Mouse (Mus musculus) brain, adult 2 months (tissue): ENCODE data around the gene Hoxa6.

Experiments
- DNase-seq: peaks from one replicate; pipeline ENCODE4 v3.0.0; 2011; ENCODE audit warnings: low read depth, low spot score

The Hoxa6 gene

GRCm38 (mm10) chr6:52164626-52165440 is 43.7 kb downstream of the Hoxa6 start, which contains the start of gene Hoxa2:
Hoxa2 (minus strand) TSS chr6:52164831.
- no peak for DNase-seq

DNA sequence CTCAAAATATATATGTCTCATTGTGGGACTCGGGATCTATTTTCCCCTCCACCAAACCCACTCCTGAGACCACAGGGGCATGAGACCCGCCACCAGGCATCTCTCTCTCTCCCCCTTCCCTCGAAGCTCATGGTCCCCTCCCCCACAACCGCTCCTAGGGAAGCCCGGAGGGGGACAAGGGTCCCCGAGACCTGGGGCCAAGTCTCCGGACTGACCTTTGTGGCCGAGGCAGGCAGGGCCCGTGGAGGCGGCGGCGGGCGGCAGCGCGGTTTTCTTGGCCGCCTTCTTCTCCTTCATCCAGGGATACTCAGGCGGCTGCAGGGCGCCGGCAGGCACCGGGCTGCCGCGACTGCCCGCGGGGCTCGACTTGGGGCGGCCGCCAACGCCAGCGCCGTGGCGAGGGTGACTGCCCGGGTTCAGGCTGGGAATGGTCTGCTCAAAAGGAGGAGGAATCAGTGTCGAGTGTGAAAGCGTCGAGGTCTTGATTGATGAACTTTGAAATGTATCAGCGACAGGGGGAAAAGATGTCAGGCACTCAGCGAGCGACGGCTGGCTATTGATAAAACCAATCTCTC is 44.4 kb downstream of the Hoxa6 start:
- DNase-seq, result no peak

DNA sequence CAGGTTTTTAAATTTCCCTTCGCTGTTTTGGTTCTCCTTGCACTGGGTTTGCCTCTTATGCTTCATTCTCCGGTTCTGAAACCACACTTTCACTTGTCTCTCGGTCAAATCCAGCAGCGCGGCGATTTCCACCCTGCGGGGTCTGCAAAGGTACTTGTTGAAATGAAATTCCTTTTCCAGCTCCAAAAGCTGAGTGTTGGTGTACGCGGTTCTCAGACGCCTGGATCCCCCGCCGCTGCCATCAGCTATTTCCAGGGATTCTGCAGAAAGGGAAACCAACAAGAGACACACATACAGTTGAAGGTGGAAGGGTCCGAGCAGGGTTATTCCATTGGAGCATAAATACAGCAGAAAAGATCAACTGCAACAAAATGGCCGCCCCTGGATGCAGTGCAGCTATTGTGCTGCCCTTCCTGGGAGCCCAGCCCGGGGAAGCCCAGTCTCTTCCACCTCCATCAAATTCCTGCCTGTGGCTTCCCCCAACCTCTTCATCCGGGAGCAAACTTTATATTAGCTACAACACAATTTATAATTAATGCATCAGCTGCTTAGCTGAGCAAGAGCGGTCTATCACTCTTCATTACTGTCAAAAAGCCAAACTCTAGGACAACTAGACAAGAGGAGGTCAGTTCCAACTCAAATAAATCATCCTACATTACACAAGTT is 45.0 kb downstream of the Hoxa6 start:
- DNase-seq, result no peak

- no peak for DNase-seq
Measured at GRCm38 (mm10) chr6:52162611-52163365, 45.7 kb downstream of the Hoxa6 start.

DNA sequence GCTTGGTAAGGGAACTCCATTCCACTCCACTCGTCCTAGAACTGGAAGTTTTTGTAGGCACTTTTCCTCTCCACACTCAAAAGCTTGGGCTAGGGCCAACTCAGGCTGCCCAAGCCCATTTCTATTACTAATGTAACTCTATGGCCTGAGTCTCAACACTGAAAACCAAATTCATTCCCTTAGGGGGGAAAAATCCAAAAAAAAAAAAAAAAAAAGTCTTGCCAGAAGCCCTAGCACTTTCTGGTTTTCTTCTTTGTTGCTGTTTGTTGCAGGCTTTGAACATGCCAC is 46.5 kb downstream of the Hoxa6 start:
- DNase-seq, result no peak

- DNase-seq, result no peak
Measured at GRCm38 (mm10) chr6:52161336-52162092, 47.0 kb downstream of the Hoxa6 start.

DNA sequence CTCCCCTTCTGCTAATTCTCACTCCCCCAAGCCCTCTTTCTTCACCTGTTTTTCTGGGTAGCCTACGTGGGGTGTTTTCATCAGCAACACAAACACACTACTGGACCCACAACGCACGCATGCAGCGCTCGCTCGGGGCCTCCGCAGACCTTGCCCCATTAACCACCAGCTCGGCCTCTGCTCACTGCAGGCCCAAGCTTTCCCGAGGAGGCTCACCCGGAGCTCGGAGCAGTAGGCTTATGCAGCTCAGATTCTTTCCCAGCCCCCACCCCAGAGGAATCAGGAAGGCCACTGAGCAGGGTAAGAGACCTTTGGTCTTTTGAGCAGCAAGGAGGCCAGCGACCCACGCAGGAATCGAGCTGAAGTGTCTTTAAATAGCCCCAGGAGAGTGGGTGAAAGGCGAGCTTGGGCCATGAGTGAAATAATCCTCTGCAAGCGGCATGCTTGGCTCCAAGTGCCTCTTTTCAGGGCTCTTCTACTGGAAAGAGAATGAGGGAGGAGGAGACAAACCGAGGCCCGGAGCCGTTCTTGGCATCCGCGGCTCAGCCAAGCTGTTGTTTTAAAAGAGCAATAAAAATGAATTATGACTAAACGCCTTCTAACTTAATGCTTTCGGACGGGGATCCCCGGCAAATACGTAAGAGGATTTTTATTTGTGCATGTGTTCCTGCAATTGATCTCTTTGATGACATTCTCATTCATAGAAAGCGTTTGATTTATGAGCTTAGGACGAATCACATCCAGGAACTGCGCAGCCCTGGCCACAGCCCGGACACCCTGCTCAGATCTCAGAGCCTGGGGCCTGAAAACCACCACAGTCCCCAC is 47.8 kb downstream of the Hoxa6 start:
- DNase-seq, result no peak

- no peak for DNase-seq
Measured at GRCm38 (mm10) chr6:52159979-52160378, 48.5 kb downstream of the Hoxa6 start.

- no peak for DNase-seq
Measured at GRCm38 (mm10) chr6:52159164-52159761, 49.3 kb downstream of the Hoxa6 start.

GRCm38 (mm10) chr6:52158276-52159051 is 50.1 kb downstream of the Hoxa6 start, which contains the start of gene Hoxa1:
Hoxa1 (minus strand) TSS chr6:52158317.
- peak; percentile 36 for DNase-seq

- DNase-seq, result no peak
Measured at GRCm38 (mm10) chr6:52157466-52158275, 50.9 kb downstream of the Hoxa6 start.

DNA sequence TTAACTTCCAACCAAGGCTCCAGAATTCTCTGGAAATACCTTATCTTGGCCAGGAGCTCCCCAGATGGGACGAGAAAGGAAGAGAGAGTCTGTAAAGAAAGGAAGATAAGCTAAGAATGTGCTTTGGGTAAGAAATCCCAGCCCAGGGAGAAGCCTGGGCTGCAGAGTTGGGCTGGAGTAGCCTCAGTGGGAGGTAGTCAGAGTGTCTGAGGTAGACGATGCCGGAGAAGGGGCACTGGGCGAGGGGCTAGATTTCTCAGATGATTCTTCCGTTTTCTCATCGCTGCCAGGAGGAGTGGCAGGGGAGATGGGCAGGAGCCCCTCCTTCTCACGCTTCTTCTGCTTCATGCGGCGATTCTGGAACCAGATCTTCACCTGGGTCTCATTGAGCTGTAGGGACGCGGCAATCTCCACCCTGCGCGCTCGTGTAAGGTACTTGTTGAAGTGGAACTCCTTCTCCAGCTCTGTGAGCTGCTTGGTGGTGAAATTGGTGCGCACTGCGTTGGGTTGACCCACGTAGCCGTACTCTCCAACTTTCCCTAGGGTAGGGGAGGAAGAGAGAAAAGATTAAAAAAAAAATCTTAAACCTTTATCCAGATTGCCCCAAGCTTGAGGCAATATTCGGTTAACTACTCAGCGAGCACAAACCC is 51.8 kb downstream of the Hoxa6 start:
- no peak for DNase-seq
